Mouse (Mus musculus): Measurements from ENCODE around the gene Rbp4. TPM values are rescaled to one million over a fixed set of nuclear protein-coding genes. Genes with fewer than 3 reads are reported as not detected.

Rbp4 gene
- polyA plus RNA-seq, 1 experiment from 2014 or later: 11.1 TPM

GRCm38 (mm10) chr19:38132481-38132880 is 7.4 kb upstream of the Rbp4 start, which contains the start of gene Pde6c:
Gene Pde6c (plus strand): TSS chr19:38132781.
- 76% methylated on average over 6 of the region's 6 CpGs for WGBS
- Histone ChIP-seq H3K4me1 (ENCODE audit: insufficient read depth) (no peaks in the 10 kb centered on the region), H3K9ac (no peak within 1 kb of the TSS), H3K36me3 (ENCODE audit: insufficient read depth) (no peaks in the 10 kb centered on the region), H3K4me3 (ENCODE audit: low read depth, low read length) (no peak within 1 kb of the TSS), H3K27me3 (ENCODE audit: insufficient read depth, low read length) (no peaks in the 10 kb centered on the region), H3K27ac (ENCODE audit: low read depth) (no peak within 1 kb of the TSS), H3K9me3 (ENCODE audit: low read depth, low read length) (no peaks in the 10 kb centered on the region), H3K4me2 (no peak within 1 kb of the TSS)
- no peak for TF ChIP-seq CTCF (IDR thresholded peaks at IDR 0.05; ENCODE audit: low read depth)
- ATAC-seq (ENCODE audit: insufficient read depth): no peak
- DNase-seq: no peak

GRCm38 (mm10) chr19:38126656-38127055 is 1.6 kb upstream of the Rbp4 start:
- TF ChIP-seq CTCF (IDR thresholded peaks at IDR 0.05; ENCODE audit: low read depth): no peak
- no peaks in the 10 kb centered on the region for H3K4me1 ChIP-seq (ENCODE audit: insufficient read depth)
- peaks cover 19% of the 10 kb centered on the region; the same call in 1 of the 2 replicates for H3K27me3 ChIP-seq (ENCODE audit: insufficient read depth, low read length)
- DNase-seq: no peak
- no peak overlapping the region for H3K9ac ChIP-seq
- no peak overlapping the region for H3K27ac ChIP-seq (ENCODE audit: low read depth)
- 62% methylated on average over 8 of the region's 8 CpGs for WGBS
- H3K36me3 ChIP-seq (ENCODE audit: insufficient read depth): no peaks in the 10 kb centered on the region
- no peaks in the 10 kb centered on the region for H3K9me3 ChIP-seq (ENCODE audit: low read depth, low read length)
- no peak overlapping the region for H3K4me2 ChIP-seq
- no peak overlapping the region for H3K4me3 ChIP-seq (ENCODE audit: low read depth, low read length)
- no peak for ATAC-seq (ENCODE audit: insufficient read depth)

- peaks cover 19% of the 10 kb centered on the region; the same call in 1 of the 2 replicates for H3K27me3 ChIP-seq (ENCODE audit: insufficient read depth, low read length)
- 1% methylated on average over 50 of the region's 77 CpGs for WGBS
- ATAC-seq (ENCODE audit: insufficient read depth): peak; percentile 84
- H3K27ac ChIP-seq (ENCODE audit: low read depth): peak overlapping the region; percentile 24; the same call in 1 of the 2 replicates
- peak overlapping the region; percentile 61 for H3K9ac ChIP-seq
- peak overlapping the region; percentile 88 for H3K4me2 ChIP-seq
- no peak for TF ChIP-seq CTCF (IDR thresholded peaks at IDR 0.05; ENCODE audit: low read depth)
- peak; percentile 73 for DNase-seq
- no peaks in the 10 kb centered on the region for H3K9me3 ChIP-seq (ENCODE audit: low read depth, low read length)
- H3K4me1 ChIP-seq (ENCODE audit: insufficient read depth): no peaks in the 10 kb centered on the region
- no peaks in the 10 kb centered on the region for H3K36me3 ChIP-seq (ENCODE audit: insufficient read depth)
- peak overlapping the region; percentile 50 for H3K4me3 ChIP-seq (ENCODE audit: low read depth, low read length)
These were observed 471 bp downstream of the Rbp4 start for GRCm38 (mm10) chr19:38124401-38125218.

- H3K27ac ChIP-seq (ENCODE audit: low read depth): no peak overlapping the region
- no peak overlapping the region; the same call in 1 of the 2 replicates for H3K9ac ChIP-seq
- no peaks in the 10 kb centered on the region for H3K36me3 ChIP-seq (ENCODE audit: insufficient read depth)
- no peak for TF ChIP-seq CTCF (IDR thresholded peaks at IDR 0.05; ENCODE audit: low read depth)
- peaks cover 19% of the 10 kb centered on the region; the same call in 1 of the 2 replicates for H3K27me3 ChIP-seq (ENCODE audit: insufficient read depth, low read length)
- WGBS: 23% methylated on average over 9 of the region's 9 CpGs
- no peaks in the 10 kb centered on the region for H3K4me1 ChIP-seq (ENCODE audit: insufficient read depth)
- H3K4me3 ChIP-seq (ENCODE audit: low read depth, low read length): peak overlapping the region; percentile 50
- peak overlapping the region; percentile 88 for H3K4me2 ChIP-seq
- DNase-seq (peak; percentile 4), ATAC-seq (ENCODE audit: insufficient read depth) (no peak)
- no peaks in the 10 kb centered on the region for H3K9me3 ChIP-seq (ENCODE audit: low read depth, low read length)
These were observed 1.2 kb downstream of the Rbp4 start for GRCm38 (mm10) chr19:38123921-38124320.

GRCm38 (mm10) chr19:38120123-38120760 is 4.8 kb downstream of the Rbp4 start:
- Histone ChIP-seq H3K27me3 (ENCODE audit: insufficient read depth, low read length) (peaks cover 19% of the 10 kb centered on the region; the same call in 1 of the 2 replicates), H3K4me3 (ENCODE audit: low read depth, low read length) (no peak overlapping the region), H3K36me3 (ENCODE audit: insufficient read depth) (no peaks in the 10 kb centered on the region), H3K9ac (no peak overlapping the region), H3K4me1 (ENCODE audit: insufficient read depth) (no peaks in the 10 kb centered on the region), H3K9me3 (ENCODE audit: low read depth, low read length) (no peaks in the 10 kb centered on the region), H3K27ac (ENCODE audit: low read depth) (no peak overlapping the region), H3K4me2 (no peak overlapping the region)
- ATAC-seq (ENCODE audit: insufficient read depth) (no peak), DNase-seq (no peak)
- 85% methylated on average over 5 of the region's 5 CpGs for WGBS
- no peak for TF ChIP-seq CTCF (IDR thresholded peaks at IDR 0.05; ENCODE audit: low read depth)

- Histone ChIP-seq H3K27me3 (ENCODE audit: insufficient read depth, low read length) (no peaks in the 10 kb centered on the region), H3K36me3 (ENCODE audit: insufficient read depth) (no peaks in the 10 kb centered on the region), H3K9me3 (ENCODE audit: low read depth, low read length) (no peaks in the 10 kb centered on the region), H3K27ac (ENCODE audit: low read depth) (no peak overlapping the region), H3K4me2 (no peak overlapping the region), H3K4me1 (ENCODE audit: insufficient read depth) (no peaks in the 10 kb centered on the region), H3K4me3 (ENCODE audit: low read depth, low read length) (no peak overlapping the region), H3K9ac (no peak overlapping the region)
- no peak for TF ChIP-seq CTCF (IDR thresholded peaks at IDR 0.05; ENCODE audit: low read depth)
- WGBS: 86% methylated on average over 7 of the region's 7 CpGs
- no peak for DNase-seq
- ATAC-seq (ENCODE audit: insufficient read depth): no peak
These were observed 10.1 kb downstream of the Rbp4 start for GRCm38 (mm10) chr19:38114834-38115491.

- Histone ChIP-seq H3K4me1 (ENCODE audit: insufficient read depth) (no peaks in the 10 kb centered on the region), H3K9ac (no peak overlapping the region), H3K9me3 (ENCODE audit: low read depth, low read length) (no peaks in the 10 kb centered on the region), H3K4me2 (no peak overlapping the region), H3K4me3 (ENCODE audit: low read depth, low read length) (no peak overlapping the region), H3K27ac (ENCODE audit: low read depth) (no peak overlapping the region), H3K27me3 (ENCODE audit: insufficient read depth, low read length) (no peaks in the 10 kb centered on the region), H3K36me3 (ENCODE audit: insufficient read depth) (no peaks in the 10 kb centered on the region)
- DNase-seq (no peak), ATAC-seq (ENCODE audit: insufficient read depth) (no peak)
- no peak for TF ChIP-seq CTCF (IDR thresholded peaks at IDR 0.05; ENCODE audit: low read depth)
- WGBS: 33% methylated on average over 4 of the region's 4 CpGs
These were observed 12.5 kb downstream of the Rbp4 start for GRCm38 (mm10) chr19:38112575-38112974.
